Mouse (Mus musculus) urinary bladder, postnatal 10 days (tissue): ENCODE measurements around the gene Aars2.

Experiments used
- DNase-seq: peaks from one replicate; pipeline ENCODE4 v3.0.0; 2022; ENCODE audit warnings: low spot score

Gene Aars2

DNA sequence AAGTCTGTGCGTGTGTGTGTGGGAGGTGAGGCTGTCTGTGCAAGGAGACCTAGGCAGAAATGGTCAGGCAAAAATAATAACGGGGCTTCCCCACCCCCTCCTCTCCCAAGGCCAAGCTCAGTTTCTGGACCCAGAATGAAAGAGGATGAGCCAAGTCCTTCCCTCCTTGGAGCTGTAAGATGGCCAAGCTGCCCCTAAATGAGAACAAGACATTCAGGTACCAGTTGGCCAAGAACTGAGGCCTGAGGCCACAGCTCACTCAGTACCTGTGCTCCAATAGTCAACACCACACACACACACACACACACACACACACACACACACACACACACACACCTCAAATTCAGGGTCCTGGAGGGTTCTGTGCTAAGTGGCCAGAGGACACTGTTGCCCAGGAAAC is 36.1 kb downstream of the Aars2 start:
- no peak for DNase-seq

DNA sequence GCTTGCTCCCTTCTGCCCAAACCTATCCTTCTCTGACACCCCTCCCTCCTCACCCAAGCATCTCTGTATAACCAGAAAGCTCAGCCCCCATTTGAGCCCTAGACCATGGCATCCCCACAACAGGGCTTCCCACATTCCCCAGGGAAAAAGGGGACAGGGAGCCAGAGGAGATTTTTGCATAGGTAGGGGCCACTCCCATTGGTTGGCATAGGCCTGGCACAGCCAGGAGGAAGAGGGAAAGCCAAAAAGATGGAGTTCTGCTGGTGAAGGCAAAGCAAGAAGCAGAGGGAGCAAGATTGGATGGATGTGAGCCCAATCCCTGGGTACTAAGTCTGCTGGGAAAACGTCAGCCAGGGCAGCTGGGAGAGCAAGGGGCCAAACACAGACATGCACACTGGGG is 36.5 kb downstream of the Aars2 start:
- DNase-seq, result no peak

DNA sequence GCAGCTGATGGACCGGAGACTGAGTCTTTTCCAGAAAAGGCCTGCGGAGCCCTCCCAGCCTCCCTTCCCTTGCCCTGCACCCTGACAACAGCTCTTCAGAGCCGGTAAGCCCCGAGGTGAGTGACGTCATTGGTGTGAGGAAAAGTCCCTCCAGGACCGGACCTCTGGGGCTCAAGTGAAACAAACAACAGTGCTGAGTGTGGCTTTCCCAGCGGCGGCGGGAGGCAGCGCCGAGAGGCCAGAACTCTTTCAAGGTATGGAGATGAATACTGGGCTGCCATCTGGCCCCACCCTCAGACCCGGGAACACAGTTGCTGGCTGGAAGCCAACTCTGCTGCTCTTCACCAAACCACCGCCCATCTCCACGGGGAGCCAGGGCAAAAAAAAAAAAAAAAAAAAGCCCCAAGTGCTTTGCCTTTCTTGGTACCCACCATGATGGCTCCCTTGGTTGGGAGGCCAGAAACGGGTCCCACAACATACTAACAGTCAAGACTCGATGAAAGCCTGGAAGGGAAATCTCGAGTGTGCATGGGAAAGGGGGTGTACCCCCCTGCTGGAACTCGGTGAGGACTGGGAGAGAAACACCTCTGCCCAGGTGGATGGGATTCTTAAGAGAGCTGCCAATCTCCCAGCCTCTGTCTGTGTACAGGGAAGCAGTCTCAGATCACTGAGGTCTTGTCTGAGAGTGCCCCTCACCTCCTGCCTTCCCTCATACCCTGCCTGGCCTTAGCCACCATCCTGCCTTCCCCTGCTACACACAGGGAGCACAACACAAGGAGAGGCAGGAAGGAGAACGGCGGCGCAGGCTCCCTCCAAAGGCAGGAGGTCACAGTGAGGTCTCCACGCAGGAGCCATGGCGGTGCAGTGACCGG is 37.6 kb downstream of the Aars2 start:
- no peak for DNase-seq

DNA sequence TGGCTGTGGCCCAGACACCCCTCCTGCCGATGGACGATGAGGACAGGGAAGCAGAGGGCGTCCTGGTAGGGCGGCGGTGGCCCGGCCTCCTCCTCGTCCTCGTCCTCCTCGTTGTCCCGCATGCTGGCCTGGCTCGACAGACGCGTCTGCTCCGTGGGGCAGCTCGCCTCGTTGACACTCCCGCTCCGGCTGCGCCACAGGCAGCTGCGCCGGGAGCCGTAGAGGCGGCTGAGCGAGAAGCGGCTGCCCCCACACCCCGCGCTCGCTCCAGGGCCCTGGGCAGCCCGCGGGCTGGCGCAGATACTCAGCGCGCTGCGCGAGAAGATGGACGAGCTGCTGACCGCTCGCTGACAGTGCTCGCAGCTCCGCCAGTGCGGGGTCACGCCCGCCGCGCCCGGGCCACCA is 38.2 kb downstream of the Aars2 start:
- no peak for DNase-seq

DNA sequence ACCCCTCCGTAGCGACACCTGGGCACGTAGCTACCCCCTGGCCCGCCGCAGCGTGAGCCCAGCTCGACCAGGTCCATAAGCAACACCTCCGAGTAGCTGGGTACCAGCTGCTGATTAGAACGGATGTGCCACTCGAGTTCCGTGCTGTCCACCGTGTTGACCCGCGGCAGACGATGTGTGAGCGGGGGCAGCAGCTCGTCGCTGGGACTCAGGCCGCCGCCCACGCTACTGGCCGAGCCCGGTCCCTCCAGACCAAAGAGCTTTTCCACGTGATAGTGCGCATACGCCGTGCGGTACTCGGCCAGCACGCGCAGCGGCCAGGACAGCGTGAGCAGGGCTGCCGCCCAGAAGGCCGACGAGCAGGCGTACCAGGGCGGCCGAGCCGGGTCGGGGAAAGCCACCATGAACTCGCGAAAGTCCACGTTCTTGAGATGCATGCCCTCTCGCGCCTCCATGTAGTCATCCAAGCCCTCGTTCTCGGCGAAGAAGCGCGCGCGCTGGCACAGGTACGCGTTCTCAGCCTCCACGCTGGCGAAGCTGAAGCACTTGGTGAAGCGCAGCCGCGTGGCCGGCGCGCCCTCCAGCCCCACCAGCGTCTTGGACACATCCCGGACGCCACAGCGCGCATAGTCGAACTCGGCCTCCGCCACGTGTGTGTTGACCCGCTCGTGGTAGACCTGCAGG is 38.8 kb downstream of the Aars2 start:
- DNase-seq, result no peak

DNA sequence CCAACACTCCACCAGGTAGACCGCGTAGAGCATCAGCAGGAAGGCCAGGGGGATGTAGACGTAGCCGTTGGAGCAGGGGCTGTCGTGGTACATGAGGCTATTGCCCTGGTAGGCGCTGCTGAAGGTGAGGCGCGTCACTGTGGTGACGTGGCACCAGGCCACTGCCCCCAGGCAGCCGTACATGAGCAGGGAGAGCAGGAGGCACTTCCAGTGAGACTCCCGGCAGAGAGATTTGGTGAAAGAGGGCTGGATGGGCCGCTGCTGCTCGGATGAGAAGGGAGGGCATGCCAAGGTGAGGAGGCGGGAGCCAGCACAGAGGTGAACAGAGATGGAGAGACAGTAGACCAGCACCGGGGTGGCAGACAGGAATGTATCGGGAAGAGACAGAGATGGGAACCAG is 40.3 kb downstream of the Aars2 start:
- DNase-seq, result no peak

DNA sequence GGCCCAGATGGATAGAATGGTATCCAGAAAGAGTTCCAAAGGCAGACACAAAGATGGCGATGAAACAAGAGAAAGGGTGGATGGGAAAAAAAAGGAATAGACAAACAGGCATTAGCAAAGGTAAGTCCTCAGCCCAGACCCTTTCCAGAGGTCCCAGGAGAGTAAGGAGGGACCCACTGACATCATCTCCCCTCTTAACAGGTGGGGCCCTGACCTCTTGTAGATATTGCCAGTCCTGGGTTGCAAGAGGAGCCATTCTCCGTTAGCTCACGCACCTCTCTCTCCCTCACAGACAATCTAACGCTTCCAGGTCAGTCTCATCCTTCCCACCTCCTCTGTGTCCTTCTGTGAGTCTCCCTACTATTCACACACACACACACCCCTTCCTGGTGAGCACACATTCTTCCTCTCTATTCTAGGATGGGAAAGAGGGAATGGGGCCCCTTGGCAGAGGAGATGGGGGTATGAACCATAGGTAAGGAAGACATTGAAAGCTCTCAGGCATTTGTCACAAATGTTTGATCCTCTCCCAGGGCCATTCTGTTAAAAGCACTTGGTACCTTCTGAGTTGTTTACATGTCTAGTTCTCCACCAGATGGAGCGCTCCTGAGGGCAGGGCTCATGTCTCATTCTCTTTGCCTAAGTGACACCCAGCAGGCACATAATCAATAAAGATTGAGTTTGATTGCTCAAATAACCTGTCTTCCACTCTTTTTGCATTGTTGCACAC is 41.0 kb downstream of the Aars2 start:
- no peak for DNase-seq

DNA sequence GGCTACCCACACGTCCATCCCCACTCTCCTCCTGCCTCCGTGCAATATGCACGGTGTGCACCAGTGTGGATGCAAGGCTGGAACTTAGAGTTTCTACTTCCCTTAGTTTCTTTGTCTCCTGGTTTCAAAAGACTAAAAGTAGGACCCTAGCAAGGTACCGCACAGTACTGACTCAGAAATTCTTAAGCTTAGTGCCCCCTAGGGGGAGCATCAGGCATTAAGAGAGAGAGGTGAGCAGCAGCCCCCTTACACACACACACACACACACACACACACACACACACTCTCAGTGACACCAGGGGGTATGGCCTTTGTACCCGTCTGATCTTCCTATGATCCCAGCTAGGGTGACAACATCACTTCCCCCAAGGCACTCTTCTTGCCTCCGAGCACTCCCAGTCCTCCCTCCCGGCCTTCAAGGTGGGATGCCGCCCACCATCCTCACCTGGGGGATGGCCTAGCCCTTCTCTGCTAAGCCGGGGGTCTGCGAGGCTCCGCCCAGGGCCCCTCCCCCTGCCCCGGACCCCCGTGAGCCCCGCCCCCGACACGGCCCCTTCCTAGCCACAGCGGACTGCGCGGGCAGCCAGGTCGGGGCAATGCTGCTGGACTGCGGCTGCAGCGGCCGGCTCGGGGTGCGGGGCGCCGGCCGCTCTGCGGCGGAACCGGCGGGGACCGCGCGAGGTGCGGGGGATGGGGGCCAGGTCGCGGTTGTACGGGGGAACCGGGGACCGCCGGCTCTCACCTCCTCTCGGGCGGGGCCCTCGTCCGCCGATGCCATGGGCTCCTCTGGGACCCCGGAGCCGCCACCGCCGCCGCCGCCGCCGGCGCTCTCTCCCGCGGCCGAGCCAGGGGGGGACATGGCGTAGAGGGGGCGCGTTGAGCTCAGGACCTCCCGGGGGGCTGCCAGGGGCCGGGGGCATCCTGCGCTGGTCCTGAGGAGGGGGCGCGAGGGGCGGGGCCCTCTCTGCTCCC is 42.2 kb downstream of the Aars2 start:
- DNase-seq, result no peak

DNA sequence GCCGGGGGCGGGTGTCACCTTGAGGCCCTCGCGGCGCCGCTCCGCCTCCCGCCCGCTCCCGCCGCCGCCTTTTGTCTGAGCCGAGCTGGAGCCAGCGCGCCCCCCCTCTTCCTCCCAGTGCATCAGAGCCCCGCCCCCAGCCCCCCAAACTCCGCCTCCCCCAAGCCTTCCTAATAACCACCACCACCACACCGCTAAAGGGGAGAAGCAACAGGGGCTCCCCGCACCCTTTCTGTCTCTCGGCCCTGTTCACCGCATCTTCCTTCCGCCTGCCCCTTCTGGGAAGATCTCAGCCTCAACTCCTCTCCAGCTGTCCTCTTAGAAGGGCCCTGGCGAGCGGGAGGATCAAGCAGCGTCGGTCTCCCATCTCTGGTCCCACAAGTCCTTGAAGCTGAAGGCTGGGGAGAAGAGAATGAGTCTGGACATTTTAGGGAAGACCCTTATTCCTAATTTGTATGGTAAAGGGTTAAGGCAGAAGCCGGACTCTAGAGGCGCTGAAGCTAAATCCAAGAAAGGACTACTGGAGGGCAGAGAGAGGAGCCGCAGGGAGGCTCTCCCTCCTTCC is 43.1 kb downstream of the Aars2 start, which contains the start of gene Tmem151b:
TSS of gene Tmem151b (minus strand) at position 61 of the 565 bp plus-strand sequence.
- no peak for DNase-seq

DNA sequence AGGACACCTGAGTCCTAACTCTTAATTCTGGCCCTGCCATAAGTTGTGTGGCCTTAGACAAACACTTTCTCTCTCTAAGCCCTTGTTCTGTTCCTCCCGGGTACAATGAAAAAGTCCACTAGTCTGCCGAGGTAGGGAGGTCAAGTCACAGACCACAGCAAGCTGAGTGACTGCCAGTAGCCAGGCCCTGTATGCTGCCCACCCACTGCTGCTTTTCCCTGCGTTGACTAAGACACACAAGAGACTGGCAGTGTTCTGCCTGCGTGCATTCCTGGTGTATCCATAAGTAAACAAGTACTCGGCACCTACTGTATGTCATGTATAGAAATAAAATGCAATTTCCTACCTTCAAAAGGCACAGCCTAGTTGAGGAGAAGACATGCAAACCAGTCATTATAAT is 43.6 kb downstream of the Aars2 start:
- DNase-seq, result no peak

DNA sequence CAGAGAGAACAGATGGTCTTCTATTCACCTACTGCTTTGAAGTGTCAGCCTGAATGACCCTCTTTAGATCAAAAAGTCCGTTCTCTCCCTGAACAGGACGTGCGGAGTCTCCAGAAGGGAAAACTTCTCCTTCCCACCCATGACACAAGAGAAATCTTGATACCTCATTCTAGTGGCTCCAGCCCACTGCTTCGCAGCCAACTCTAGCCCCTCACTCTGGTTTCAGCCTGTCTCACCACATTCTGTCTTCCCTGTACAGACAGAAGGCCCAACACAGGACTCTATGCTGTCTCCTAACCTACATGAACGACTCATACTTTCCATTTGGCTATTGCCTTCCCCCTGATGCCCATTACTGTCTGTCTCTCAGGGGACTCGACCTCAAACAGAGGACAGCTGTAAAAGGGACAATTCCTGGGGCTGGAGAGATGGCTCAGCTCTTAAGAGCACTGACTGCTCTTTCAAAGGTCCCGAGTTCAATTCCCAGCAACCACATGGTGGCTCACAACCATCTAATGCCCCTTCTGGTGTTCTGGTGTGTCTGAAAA is 44.7 kb downstream of the Aars2 start:
- DNase-seq, result no peak

DNA sequence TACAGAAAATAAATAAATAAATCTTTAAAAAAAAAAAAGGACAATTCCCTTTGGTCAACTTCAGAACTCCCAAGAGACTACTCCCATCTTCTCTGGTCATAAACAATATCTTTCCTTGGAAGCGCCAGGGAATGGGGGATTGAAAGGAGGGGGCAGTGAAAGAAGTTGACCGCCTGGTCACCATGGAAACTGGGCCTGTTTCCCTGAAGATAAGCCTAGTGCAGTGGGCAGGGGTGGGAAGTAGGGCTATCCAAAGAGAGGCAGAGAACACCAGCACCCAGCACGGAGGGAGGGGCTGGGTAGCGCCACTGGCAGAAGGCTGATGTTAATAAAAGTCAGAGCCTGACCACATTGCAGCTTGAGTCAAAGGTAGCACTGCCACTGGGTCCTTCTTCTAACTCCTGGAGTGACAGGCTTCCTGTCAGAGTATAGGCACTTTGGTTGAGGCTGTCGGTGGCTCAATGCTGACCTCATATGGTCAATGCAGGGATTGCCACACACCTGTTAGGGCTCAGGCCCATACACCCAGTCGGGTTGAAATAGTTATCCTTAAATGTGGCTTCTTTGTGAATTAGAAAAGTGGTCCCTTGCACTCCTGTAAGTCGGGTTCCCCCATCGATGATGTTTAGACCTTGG is 45.3 kb downstream of the Aars2 start:
- DNase-seq, result no peak

DNA sequence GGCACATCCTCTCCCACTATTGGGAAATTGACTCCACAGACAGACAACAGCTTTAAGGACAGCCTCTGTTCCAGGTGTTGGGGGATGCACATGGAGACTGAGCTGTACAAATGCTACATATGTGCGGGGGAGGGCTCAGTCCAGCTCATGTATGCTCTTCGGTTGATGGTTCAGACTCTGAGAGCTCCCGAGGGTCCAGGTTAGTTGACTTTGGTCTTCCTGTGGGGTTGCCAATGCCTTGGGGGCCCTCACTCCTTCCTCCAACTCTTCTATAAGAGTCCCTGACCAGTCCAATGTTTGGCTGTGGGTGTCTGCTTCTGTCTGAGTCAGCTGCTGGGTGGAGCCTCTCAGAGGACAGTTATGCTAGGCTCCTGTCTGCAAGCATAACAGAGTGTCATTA is 46.4 kb downstream of the Aars2 start:
- DNase-seq, result no peak

DNA sequence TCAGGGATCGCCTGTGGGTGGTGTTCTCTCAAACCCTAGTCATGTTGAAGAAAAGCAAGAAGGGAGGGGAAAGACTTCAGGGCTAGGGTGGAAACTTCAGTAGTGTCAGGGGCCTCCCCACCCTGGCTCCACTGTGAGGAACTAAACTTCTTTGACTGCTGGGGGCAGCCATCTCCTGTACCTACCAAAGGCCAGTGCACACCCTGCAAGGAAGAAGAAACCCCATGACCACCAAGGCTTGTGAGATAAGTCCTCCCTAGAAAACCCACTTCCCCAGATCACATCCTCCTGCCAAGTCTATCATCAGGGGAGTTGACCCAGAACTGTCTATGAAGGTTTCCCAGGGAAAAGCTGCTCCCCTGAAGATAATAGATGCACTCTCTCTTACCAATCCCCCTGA is 47.8 kb downstream of the Aars2 start:
- no peak for DNase-seq

DNA sequence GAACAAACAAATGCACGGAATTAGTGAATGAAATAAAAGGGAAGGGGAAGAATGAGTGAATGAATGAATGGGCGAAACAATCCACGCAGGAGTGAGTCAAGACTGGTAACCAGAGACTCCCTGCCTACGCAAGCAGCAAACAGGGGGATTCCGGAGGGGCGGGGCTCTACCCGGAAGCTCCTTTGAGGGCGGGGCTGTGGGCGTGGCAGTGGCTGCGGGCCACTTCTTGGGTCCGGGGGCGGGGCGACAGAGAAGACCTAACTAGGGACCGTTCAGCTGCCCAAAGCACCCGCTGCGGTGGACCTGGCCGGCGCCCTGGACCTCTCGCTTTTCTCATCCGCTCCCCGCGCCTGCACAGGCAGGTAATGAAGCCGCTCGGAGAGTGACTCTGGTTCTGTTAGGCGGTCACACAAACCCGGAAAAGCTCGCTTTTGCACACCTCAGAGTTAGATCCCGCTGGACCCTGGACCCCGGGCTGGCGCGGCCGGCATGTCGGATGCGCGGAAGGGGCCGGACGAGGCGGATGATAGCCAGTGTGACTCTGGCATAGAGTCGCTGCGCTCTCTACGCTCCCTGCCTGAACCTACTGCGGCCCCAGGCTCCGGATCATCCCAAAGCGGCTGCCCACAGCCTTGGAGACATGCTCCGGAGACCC is 48.9 kb downstream of the Aars2 start, which contains the start of gene Nfkbie:
TSS of gene Nfkbie (plus strand) at position 252 of the 655 bp plus-strand sequence.
- peak; percentile 72 for DNase-seq

DNA sequence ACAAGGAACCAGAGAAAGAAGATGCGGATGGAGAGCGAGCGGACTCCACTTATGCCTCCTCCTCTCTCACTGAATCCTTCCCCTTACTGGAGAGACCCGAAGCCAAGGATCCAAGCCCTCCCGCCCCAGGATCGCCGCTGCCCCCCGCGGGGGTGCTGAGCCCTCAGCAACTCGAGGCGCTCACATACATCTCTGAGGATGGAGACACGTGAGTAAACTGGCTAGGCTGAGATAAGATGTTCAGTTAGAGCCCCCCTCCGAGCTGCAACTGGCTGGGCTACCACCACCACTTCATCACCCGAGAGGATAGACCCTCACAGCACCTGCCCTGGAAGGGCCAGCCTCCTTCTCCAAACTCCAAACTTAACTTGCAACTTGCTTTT is 49.5 kb downstream of the Aars2 start:
- no peak for DNase-seq

DNA sequence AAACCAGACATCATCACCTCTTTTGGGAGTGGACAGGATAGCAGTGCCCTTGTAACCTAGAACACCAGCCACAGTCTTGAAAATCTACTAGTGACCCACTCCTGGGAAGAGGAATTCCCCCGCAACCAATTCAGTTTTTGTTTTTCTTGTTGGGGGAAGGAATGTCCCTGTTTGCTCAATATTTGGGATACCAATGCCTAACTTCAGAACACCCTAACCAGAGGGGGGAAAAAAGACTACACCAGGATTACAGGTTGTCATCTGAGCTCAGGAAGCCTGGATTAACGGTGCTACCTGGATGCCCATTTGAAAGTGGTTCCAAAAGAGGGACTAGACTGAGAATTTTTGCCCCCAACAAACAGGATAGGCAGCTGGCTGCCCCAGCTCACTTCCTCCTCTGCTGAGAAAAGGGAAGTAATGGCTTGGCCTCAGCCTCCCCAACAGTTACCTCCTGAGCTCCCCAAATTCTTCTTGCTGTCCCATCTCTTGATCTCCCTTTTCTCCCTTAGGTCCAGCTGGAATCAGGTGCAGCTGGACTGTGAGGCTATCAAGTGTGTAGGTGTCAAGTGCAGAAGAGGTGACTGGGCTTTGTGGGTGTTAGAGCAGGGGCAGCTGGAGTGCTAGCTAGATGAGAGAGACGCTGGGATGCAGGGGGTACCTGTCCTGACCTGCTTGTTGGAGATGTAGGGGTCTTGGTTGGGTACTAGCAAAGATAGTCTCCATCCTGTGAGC is 50.0 kb downstream of the Aars2 start:
- DNase-seq, result no peak

DNA sequence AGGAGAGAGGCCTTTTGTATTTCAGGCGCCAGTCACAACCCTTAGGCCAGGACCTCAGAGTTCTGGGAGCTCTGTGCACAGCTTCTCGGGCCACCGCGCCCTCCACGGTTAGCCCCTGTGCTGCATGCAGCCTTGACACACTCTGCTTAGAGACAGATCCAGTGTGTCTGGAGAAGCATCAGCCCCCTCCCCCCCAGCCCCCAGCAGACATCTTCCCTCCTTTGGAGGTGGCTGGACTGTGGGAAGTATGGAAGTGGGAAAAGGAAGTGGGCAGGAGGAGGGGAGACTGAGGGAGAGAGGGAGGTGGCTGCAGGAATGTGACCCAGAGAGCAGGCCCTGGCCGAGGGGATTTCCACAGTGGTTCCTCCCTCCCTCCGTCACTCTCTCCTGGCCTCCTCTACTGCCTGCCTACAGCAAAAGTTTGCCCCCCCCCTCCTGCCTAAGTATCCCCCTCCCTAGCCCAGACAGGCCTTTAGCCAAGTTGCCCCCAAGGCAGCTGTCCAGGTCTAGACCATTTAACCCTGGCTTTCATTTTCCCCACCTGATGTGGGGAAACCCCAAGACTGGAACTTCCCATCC is 50.7 kb downstream of the Aars2 start:
- no peak for DNase-seq
